Mouse (Mus musculus): ENCODE measurements around the gene Lrrc28. TPM values are rescaled to one million over a fixed set of nuclear protein-coding genes. Genes with fewer than 3 reads are reported as not detected.
A peak's percentile ranks its signal among the peaks of the same experiment; 100 is the strongest.

Lrrc28 gene
- 10 to 100 TPM; 38.7 to 38.9 TPM for total RNA-seq (2021)
- long read RNA-seq, experiment 1, transcript Lrrc28-202 (10 exons, 2,923 nt), result major isoform, 5 of 32 reads
- long read RNA-seq, experiment 1, partial matches to known transcripts, result 4 of 32 reads
- long read RNA-seq, experiment 1, other reads (novel, unspliced or antisense), result 19 of 32 reads
- long read RNA-seq, experiment 2, partial matches to known transcripts, result 0 of 28 reads
- long read RNA-seq, experiment 2, other reads (novel, unspliced or antisense), result 23 of 28 reads

DNA sequence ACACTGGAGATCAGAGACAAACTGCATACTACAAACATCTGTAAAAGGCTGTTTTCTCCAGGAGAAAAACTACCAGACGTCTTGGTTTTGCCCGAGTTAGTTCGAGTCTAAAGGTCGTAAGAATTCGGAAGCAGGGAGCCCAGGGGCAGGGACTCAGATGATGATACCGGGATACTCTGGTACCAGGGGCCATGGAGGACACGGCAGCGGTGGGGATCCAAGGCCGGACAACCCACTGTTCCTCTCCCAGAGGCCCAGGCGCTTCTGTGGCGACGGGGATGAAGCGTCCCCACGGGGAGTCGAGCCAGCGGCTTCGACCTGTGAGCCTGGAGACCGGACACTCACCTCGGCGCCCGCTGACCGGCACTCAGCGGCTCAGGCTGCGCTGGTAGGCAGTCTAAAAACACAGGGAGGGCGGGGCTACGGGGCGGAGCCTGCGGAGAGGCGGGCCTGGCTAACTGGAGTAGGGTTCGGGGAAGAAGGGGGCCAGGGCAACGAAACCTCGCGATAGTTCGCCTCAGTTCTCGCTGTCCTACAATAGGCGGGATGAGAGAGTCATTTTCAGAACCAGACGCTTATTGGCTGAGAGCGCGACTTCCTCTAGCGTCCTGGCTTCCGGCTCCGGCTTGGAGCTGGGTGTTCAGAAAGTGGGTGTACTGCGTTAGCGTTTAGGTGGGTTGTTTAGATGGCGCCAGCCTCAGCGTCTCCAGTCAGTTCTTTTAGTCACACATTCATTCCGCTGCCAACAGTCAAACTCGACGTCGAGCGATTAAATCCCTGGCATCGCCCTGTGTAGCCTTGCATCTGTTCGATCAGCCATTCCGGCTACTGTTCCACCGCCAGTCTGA lies at the start of gene Lrrc28:
TSS of gene Lrrc28 (minus strand) at position 436 of the 848 bp plus-strand sequence.
- DNase-seq (ENCODE audit: low spot score in 2 of 2), result peak; percentile 98 to 99

DNA sequence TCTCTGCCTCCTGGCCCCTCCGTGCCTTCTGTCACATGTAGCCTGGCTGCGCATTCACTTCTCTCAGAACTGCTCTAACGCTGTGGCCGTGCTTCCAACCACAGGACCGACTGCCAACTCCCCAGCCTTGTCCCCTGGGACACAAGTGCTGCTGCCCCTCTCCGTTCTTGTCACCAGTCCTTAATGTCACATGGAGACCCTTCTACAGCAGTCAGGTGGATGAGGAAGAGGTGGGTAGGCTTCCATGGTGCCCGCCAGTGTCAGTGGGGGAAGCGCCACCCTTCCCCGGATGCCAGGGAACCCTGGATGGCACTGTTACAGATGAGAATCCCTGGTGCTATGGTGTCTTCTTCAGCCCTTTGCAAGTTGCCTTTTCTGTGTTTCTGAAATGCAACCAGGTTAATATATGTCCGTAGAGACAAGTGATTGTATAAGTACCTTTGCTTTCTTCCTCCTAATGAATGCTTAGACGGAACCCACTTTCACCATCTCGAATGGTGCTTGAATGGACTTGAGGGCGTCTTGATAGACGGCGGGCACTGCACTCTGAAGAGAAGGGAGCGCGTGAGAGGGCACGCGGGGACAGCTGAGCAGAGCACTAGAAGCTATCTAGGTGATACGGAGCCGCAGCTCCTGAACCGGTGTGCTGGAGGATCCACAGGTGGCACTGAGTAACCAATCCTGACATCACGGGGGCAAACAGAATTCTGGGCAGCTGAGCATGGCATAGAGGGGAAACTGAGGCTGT lies 47.9 kb upstream of the Lrrc28 start:
- no peak for DNase-seq (ENCODE audit: low spot score in 2 of 2)

- DNase-seq (ENCODE audit: low spot score in 2 of 2), result no peak
Measured at GRCm38 (mm10) chr7:67692141-67692540, 47.1 kb upstream of the Lrrc28 start.

- no peak for DNase-seq (ENCODE audit: low spot score in 2 of 2)
Measured at GRCm38 (mm10) chr7:67691036-67691435, 46.0 kb upstream of the Lrrc28 start.

- no peak for DNase-seq (ENCODE audit: low spot score in 2 of 2)
Measured at GRCm38 (mm10) chr7:67689793-67690192, 44.7 kb upstream of the Lrrc28 start.

GRCm38 (mm10) chr7:67688281-67688680 lies 43.2 kb upstream of the Lrrc28 start:
- DNase-seq (ENCODE audit: low spot score in 2 of 2), result no peak

DNA sequence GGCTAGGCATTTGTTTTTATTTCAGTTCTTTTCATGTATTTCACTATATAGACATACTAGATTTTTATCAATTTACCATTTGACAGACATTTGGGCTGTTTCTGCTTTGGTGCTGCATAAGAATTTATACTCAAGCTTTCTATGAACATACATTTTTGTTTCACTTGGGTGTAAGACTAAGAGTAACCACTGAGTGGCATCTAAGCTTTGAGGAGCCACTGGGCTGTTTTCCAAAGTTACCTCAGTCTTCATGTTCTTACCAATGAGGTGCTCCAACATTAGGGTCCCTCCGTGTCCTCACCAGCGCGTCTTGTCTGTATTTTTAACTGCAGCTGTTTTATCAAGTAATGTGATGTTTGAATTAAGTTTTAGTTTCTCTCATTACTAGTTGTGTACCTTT lies 41.5 kb upstream of the Lrrc28 start:
- DNase-seq (ENCODE audit: low spot score in 2 of 2), result no peak

- no peak for DNase-seq (ENCODE audit: low spot score in 2 of 2)
Measured at GRCm38 (mm10) chr7:67683006-67683405, 37.9 kb upstream of the Lrrc28 start.

DNA sequence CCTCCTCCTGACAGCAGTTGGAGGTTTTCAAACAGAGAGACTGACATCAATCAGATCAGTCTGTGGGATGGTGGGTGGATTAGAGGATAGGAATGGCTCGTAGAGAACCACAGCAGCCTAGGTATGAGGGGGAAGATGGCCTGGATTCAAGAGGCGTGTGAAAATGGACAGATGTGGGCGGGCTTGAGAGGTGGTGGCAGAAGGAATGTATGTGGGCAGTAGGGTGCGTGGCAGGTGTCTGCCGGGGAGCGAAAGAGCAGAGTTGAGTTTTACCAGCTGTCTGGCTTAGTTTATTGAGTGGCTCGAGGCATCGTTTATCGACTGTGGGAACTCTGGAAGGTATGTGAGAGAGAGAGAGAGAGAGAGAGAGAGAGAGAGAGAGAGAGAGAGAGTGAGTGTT lies 36.0 kb upstream of the Lrrc28 start:
- DNase-seq (ENCODE audit: low spot score in 2 of 2), result no peak

DNA sequence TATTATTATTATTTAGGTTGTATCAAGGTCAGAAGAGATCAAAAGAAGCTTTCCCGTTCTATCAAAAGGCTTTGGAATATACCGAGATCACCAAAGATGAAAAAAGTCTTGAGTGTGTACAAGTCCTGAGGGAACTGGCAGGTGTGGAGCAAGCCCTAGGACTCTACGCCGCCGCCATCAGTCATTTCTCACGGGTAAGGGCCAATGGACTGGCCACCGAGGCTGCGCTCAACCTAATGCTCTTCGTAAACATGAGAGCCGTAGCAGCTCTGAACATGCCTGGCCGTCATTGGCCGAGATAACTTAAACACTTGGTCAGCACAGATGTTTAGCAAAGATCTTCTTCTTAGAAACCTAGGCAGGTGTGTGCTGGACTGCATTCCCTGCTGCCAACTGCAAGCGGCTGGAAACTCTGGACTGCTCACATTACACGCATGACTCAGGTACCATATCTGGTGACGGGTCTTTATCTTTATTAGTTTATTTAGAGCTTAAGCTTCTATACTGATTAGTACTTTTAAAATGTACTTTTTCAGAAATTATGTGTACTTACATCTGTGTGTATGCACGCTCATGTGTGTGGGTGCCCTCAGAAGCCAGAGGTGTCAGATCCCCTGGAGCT lies 33.9 kb upstream of the Lrrc28 start:
- no peak for DNase-seq (ENCODE audit: low spot score in 2 of 2)

DNA sequence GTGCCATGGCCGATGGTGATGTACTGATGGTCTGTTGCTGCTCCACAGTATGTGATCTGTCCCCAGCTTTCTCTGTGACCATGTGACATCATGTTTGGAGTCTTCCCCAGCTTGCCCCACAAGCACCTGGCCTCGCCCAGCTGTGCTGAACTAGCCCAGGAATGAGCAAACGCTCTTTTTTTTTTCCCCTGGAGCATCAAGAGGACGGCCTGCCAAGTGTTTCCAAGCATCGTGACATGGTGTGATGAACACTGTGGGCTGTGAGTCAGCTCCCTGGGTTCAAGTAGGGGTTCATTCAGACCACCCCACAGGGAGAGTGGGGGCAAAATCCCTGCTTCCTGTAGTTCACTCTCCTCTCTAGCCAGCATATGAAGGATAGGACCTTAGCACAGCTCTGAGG lies 28.6 kb upstream of the Lrrc28 start:
- DNase-seq (ENCODE audit: low spot score in 2 of 2), result no peak

- DNase-seq (ENCODE audit: low spot score in 2 of 2), result peak; percentile 94 to 96
Measured at GRCm38 (mm10) chr7:67672650-67673049, 27.6 kb upstream of the Lrrc28 start.

- DNase-seq (ENCODE audit: low spot score in 2 of 2), result no peak
Measured at GRCm38 (mm10) chr7:67670965-67671364, 25.9 kb upstream of the Lrrc28 start.

- no peak for DNase-seq (ENCODE audit: low spot score in 2 of 2)
Measured at GRCm38 (mm10) chr7:67663981-67664694, 19.1 kb upstream of the Lrrc28 start.

DNA sequence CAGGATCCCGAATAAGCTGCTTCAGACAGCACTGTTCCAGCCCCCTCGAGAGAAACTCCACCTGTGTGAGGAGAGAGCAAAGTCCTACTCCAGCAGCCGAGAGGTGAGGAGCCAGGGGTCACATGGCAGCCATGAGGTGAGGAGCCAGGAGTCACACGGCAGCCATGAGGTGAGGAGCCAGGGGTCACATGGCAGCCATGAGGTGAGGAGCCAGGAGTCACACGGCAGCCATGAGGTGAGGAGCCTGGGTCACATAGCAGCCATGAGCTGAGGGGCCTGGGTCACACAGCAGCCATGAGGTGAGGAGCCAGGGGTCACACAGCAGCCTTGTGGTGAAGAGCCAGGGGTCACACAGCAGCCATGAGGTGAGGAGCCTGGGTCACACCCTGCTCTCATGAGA lies 17.4 kb upstream of the Lrrc28 start:
- no peak for DNase-seq (ENCODE audit: low spot score in 2 of 2)

DNA sequence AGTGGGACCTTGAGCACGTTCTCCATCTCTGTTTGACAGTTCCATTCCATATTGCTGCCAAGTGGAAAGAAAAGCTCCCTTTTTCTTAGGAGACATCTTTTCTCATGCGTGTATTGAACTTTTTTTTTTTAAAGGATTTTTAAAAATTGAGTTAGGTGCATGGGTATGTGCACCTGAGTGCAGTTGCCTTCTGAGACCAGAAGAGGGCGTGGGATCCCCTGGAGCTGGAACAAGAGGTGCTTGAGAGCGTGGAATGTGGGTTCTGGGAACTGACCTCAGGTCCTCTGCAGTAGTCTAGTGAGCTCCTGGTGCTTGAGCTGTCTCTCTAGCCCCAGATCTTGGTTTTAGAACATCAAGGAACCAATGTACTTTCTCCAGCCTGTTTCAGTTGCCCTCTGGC lies 13.0 kb upstream of the Lrrc28 start:
- DNase-seq (ENCODE audit: low spot score in 2 of 2), result no peak

DNA sequence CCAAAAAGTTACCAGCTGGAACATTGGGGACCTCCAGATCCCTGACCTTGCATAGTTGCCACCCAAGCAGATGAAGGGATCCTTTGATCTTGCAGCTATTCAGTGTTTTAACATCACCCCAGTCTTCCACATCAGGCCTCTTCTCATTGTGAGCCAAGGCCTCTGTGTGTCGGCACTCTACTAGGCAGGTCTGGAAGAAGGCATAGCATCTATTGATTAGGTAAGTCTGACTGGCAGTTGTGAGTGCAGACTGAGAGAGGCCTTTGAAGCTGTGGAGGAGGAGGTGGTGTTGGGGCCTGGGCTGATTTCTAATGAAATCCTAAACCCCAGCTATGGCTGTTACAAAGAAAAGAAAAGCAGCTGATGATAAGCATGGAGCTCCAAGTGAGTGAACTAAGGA lies 10.1 kb upstream of the Lrrc28 start:
- no peak for DNase-seq (ENCODE audit: low spot score in 2 of 2)

- no peak for DNase-seq (ENCODE audit: low spot score in 2 of 2)
Measured at GRCm38 (mm10) chr7:67654668-67655067, 9.6 kb upstream of the Lrrc28 start.

- no peak for DNase-seq (ENCODE audit: low spot score in 2 of 2)
Measured at GRCm38 (mm10) chr7:67652211-67652610, 7.1 kb upstream of the Lrrc28 start.

- no peak for DNase-seq (ENCODE audit: low spot score in 2 of 2)
Measured at GRCm38 (mm10) chr7:67648376-67648775, 3.3 kb upstream of the Lrrc28 start.

DNA sequence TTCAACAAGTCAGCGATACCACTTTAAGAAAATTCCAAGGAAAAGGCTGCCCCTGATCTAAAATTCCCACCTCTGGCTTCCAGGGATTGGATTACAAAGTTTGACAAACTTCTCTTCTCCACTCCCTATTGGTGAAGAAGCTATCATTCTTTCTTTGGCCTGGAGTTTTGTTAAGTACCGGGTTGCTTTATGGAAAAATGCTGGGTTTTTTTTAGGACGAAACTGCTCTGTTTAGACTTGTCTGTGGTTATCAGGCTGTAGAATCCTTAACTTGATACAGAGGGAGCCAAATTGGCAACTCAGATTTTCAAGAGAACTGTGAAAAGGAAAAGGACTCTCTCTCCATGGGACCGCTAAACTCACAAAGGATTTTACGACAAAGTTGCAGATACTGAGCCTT lies 2.2 kb upstream of the Lrrc28 start, which contains the start of gene Ttc23:
TSS of gene Ttc23 (plus strand) at position 134 of the 400 bp plus-strand sequence.
- no peak for DNase-seq (ENCODE audit: low spot score in 2 of 2)

Data from layer of hippocampus, postnatal 14 days (tissue).